Mouse (Mus musculus) brain, embryonic 14.5 days (tissue): Measurements from ENCODE around the gene Hexdc. TPM values are rescaled to one million over a fixed set of nuclear protein-coding genes. Genes with fewer than 3 reads are reported as not detected.
A peak's percentile ranks its signal among the peaks of the same experiment; 100 is the strongest.

ENCODE experiments used
- DNase-seq: peaks from one replicate; pipeline ENCODE4 v3.0.0-alpha.2; 2011; ENCODE audit warnings: low read depth
- CTCF ChIP-seq: fragments of 200-500 bp; IDR thresholded peaks from 2 replicates; pipeline ENCODE4 v1.5.1; 2012; ENCODE audit warnings: inconsistent platforms, mild to moderate bottlenecking, moderate library complexity, borderline replicate concordance; ENCODE audit not compliant: insufficient read depth, insufficient read length; ENCODE audit errors: extremely low read depth
- POLR2A ChIP-seq: fragments of 200-500 bp; IDR thresholded peaks from 2 replicates; pipeline ENCODE4 v1.6.1; 2012; ENCODE audit warnings: mild to moderate bottlenecking, inconsistent platforms, borderline replicate concordance; ENCODE audit not compliant: poor library complexity, insufficient read depth, insufficient read length, severe bottlenecking; ENCODE audit errors: extremely low read depth
- polyA plus RNA-seq: library from polyadenylated mRNA; depleted of rRNA; stranded (reverse); fragments of >200 nt; gene quantifications from 2 replicates; pipeline ENCODE4 v1.2.3, GENCODE M21; 2012; rRNA removed

Hexdc gene
- 70.6 and 92.9 TPM in 2 replicates for polyA plus RNA-seq

- DNase-seq: peak; percentile 98
- no peak for TF ChIP-seq CTCF
- peak; percentile 67; the same call in 1 of the 2 replicates for TF ChIP-seq POLR2A
Observed at GRCm38 (mm10) chr11:121204161-121205006, at the start of gene Hexdc, which contains the start of gene Ogfod3. TSS of gene Hexdc (plus strand) at chr11:121204433. TSS of gene Ogfod3 (minus strand) at chr11:121204711.

GRCm38 (mm10) chr11:121156411-121156891, 47.8 kb upstream of the Hexdc start:
- no peak for TF ChIP-seq CTCF
- TF ChIP-seq POLR2A: no peak
- DNase-seq: peak; percentile 62

GRCm38 (mm10) chr11:121159971-121160370, 44.3 kb upstream of the Hexdc start, which contains the start of gene Uts2r:
TSS of gene Uts2r (plus strand) at chr11:121160271.
- TF ChIP-seq POLR2A (no peak), CTCF (no peak)
- DNase-seq: no peak

- DNase-seq: no peak
- TF ChIP-seq POLR2A (no peak), CTCF (no peak)
Observed at GRCm38 (mm10) chr11:121160636-121161346, 43.4 kb upstream of the Hexdc start.

- TF ChIP-seq CTCF (no peak), POLR2A (no peak)
- no peak for DNase-seq
Observed at GRCm38 (mm10) chr11:121163751-121164150, 40.5 kb upstream of the Hexdc start.

- no peak for TF ChIP-seq POLR2A
- no peak for TF ChIP-seq CTCF
Observed at GRCm38 (mm10) chr11:121173203-121173602, 31.0 kb upstream of the Hexdc start.

GRCm38 (mm10) chr11:121174234-121174633, 30.0 kb upstream of the Hexdc start:
- no peak for TF ChIP-seq CTCF
- TF ChIP-seq POLR2A: no peak
- peak; percentile 31 for DNase-seq

More at GRCm38 (mm10) chr11:121173203-121173602, 31.0 kb upstream of the Hexdc start:
- peak; percentile 5 for DNase-seq

- peak; percentile 62 for DNase-seq
- TF ChIP-seq POLR2A: no peak
- TF ChIP-seq CTCF: peak; percentile 86
Observed at GRCm38 (mm10) chr11:121176285-121177270, 27.7 kb upstream of the Hexdc start.

- no peak for DNase-seq
- no peak for TF ChIP-seq POLR2A
- TF ChIP-seq CTCF: no peak
Observed at GRCm38 (mm10) chr11:121189681-121190080, 14.6 kb upstream of the Hexdc start.

GRCm38 (mm10) chr11:121192742-121193141, 11.5 kb upstream of the Hexdc start:
- no peak for DNase-seq
- TF ChIP-seq CTCF (no peak), POLR2A (no peak)
